Mouse (Mus musculus): Measurements from ENCODE around the gene Abhd16b. TPM values are rescaled to one million over a fixed set of nuclear protein-coding genes. Genes with fewer than 3 reads are reported as not detected.
A peak's percentile ranks its signal among the peaks of the same experiment; 100 is the strongest.

Abhd16b gene
- 0.15 and 0.20 TPM in 2 replicates for polyA plus RNA-seq (2015; fragmentation: Nextera tagmentation; extraction: Ambion mirVana)

- H3K9me3 ChIP-seq (ENCODE audit: low read length), result no peaks in the 10 kb centered on the region
- no peak within 1 kb of the TSS for H3K9ac ChIP-seq (replicated peaks; ENCODE audit: low read length)
- no peak within 1 kb of the TSS for H3K27ac ChIP-seq (ENCODE audit: low read length)
- H3K36me3 ChIP-seq (ENCODE audit: insufficient read depth, low read length), result no peaks in the 10 kb centered on the region
- no peak for ATAC-seq (ENCODE audit: low FRiP score, low TSS enrichment)
- WGBS, result 71% methylated on average over 31 of the region's 31 CpGs
- H3K4me2 ChIP-seq (replicated peaks; ENCODE audit: low read depth, low read length), result no peak within 1 kb of the TSS
- no peaks in the 10 kb centered on the region for H3K27me3 ChIP-seq (ENCODE audit: insufficient read depth, low read length)
- H3K4me3 ChIP-seq (ENCODE audit: low read length), result no peak within 1 kb of the TSS
- H3K4me1 ChIP-seq (ENCODE audit: insufficient read depth, low read length), result peaks cover 13% of the 10 kb centered on the region
Measured at GRCm38 (mm10) chr2:181493156-181493927, at the start of gene Abhd16b. Gene Abhd16b, plus strand, starts transcription at chr2:181493206.

GRCm38 (mm10) chr2:181452181-181452580 is 40.8 kb upstream of the Abhd16b start:
- no peaks in the 10 kb centered on the region for H3K9me3 ChIP-seq (ENCODE audit: low read length)
- H3K4me1 ChIP-seq (ENCODE audit: insufficient read depth, low read length), result peaks cover 14% of the 10 kb centered on the region
- no peak overlapping the region for H3K27ac ChIP-seq (ENCODE audit: low read length)
- no peak overlapping the region for H3K9ac ChIP-seq (replicated peaks; ENCODE audit: low read length)
- no peak overlapping the region for H3K4me2 ChIP-seq (replicated peaks; ENCODE audit: low read depth, low read length)
- 72% methylated on average over 4 of the region's 4 CpGs for WGBS
- no peak overlapping the region for H3K4me3 ChIP-seq (ENCODE audit: low read length)
- no peaks in the 10 kb centered on the region for H3K27me3 ChIP-seq (ENCODE audit: insufficient read depth, low read length)
- ATAC-seq (ENCODE audit: low FRiP score, low TSS enrichment), result no peak
- no peaks in the 10 kb centered on the region for H3K36me3 ChIP-seq (ENCODE audit: insufficient read depth, low read length)

- ATAC-seq (ENCODE audit: low FRiP score, low TSS enrichment), result no peak
- Histone ChIP-seq H3K9me3 (ENCODE audit: low read length) (no peaks in the 10 kb centered on the region), H3K27me3 (ENCODE audit: insufficient read depth, low read length) (no peaks in the 10 kb centered on the region; the same call in 1 of the 2 replicates), H3K36me3 (ENCODE audit: insufficient read depth, low read length) (no peaks in the 10 kb centered on the region), H3K4me2 (replicated peaks; ENCODE audit: low read depth, low read length) (no peak overlapping the region), H3K27ac (ENCODE audit: low read length) (no peak overlapping the region), H3K4me3 (ENCODE audit: low read length) (no peak overlapping the region), H3K9ac (replicated peaks; ENCODE audit: low read length) (no peak overlapping the region), H3K4me1 (ENCODE audit: insufficient read depth, low read length) (peaks cover 18% of the 10 kb centered on the region)
- 58% methylated on average over 1 of the region's 1 CpGs for WGBS
Measured at GRCm38 (mm10) chr2:181453274-181453673, 39.7 kb upstream of the Abhd16b start.

GRCm38 (mm10) chr2:181455899-181456298 is 37.1 kb upstream of the Abhd16b start:
- Histone ChIP-seq H3K4me3 (ENCODE audit: low read length) (no peak overlapping the region), H3K27me3 (ENCODE audit: insufficient read depth, low read length) (no peaks in the 10 kb centered on the region; the same call in 1 of the 2 replicates), H3K4me2 (replicated peaks; ENCODE audit: low read depth, low read length) (no peak overlapping the region), H3K9ac (replicated peaks; ENCODE audit: low read length) (no peak overlapping the region), H3K36me3 (ENCODE audit: insufficient read depth, low read length) (no peaks in the 10 kb centered on the region), H3K9me3 (ENCODE audit: low read length) (no peaks in the 10 kb centered on the region), H3K27ac (ENCODE audit: low read length) (no peak overlapping the region; the same call in 1 of the 2 replicates), H3K4me1 (ENCODE audit: insufficient read depth, low read length) (peaks cover 32% of the 10 kb centered on the region)
- no peak for ATAC-seq (ENCODE audit: low FRiP score, low TSS enrichment)
- 77% methylated on average over 2 of the region's 2 CpGs for WGBS

DNA sequence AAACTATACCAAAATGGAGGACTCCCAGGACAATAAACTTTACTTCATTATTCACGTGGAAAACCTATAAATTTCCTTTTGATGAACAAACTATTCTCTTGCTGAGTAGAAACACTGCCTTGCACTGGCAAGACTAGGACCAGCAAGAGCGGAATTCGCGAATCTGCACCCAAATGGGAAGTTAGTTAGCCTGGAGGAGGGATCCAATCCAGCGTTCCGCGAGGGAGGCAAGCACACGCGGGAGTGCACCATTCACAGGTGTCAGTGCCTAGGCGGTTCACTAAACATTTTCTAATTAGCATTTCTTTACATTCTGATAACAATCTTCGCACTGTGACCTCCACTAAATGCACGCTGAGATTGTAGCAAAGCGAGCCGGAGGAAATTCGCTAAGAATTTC is 35.2 kb upstream of the Abhd16b start:
- Histone ChIP-seq H3K9me3 (ENCODE audit: low read length) (no peaks in the 10 kb centered on the region), H3K27ac (ENCODE audit: low read length) (0 out of 2 replicates have a peak overlapping the region, but pooled peaks have one; percentile 6), H3K4me1 (ENCODE audit: insufficient read depth, low read length) (peaks cover 41% of the 10 kb centered on the region), H3K4me2 (replicated peaks; ENCODE audit: low read depth, low read length) (peak overlapping the region; percentile 84), H3K4me3 (ENCODE audit: low read length) (peak overlapping the region; percentile 95), H3K36me3 (ENCODE audit: insufficient read depth, low read length) (no peaks in the 10 kb centered on the region), H3K27me3 (ENCODE audit: insufficient read depth, low read length) (no peaks in the 10 kb centered on the region; the same call in 1 of the 2 replicates), H3K9ac (replicated peaks; ENCODE audit: low read length) (peak overlapping the region; percentile 86)
- no peak for ATAC-seq (ENCODE audit: low FRiP score, low TSS enrichment)
- 1% methylated on average over 15 of the region's 15 CpGs for WGBS

DNA sequence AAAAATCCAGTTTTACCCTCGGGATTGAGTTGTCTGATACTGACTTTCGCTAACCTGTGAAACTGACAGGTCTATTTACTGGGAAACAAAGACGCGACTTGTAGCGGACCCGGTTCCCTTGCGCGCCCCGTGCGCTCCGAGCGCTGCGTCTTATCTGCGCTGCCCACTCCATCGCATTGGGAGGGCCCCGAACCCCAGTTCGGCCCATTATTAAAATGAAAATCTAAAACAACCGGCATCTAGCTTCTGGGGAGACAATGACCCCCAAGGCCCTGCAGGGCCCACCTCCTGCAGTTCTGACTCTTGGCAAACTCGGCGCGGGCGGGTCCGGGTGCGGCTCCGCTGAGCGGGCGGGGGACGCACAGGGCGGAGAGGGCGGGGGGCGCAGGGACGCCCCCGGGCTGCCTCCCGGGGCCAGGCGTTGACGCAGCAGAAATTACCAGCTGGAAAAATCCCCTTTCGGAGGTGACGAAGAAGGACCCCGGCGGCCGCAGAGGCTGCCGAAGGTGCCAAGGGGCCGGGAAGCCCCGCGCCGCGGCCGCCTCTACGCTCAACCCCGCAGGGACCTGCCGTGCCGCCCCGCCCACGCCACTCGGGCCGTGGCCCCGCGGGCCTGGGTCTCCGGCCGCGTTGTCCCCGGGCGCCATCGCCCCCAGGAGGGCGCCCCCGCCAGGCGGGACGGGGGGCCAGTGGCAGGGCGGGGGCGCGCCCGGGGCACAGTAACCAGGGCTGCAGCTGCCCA is 34.4 kb upstream of the Abhd16b start:
- H3K27me3 ChIP-seq (ENCODE audit: insufficient read depth, low read length), result no peaks in the 10 kb centered on the region; the same call in 1 of the 2 replicates
- no peaks in the 10 kb centered on the region for H3K9me3 ChIP-seq (ENCODE audit: low read length)
- H3K4me1 ChIP-seq (ENCODE audit: insufficient read depth, low read length), result peaks cover 47% of the 10 kb centered on the region
- under 1% methylated on average over 63 of the region's 72 CpGs for WGBS
- peak overlapping the region; percentile 86 for H3K9ac ChIP-seq (replicated peaks; ENCODE audit: low read length)
- H3K4me2 ChIP-seq (replicated peaks; ENCODE audit: low read depth, low read length), result peak overlapping the region; percentile 84
- peak overlapping the region; percentile 95 for H3K4me3 ChIP-seq (ENCODE audit: low read length)
- H3K36me3 ChIP-seq (ENCODE audit: insufficient read depth, low read length), result no peaks in the 10 kb centered on the region
- H3K27ac ChIP-seq (ENCODE audit: low read length), result peak overlapping the region; percentile 83
- no peak for ATAC-seq (ENCODE audit: low FRiP score, low TSS enrichment)

DNA sequence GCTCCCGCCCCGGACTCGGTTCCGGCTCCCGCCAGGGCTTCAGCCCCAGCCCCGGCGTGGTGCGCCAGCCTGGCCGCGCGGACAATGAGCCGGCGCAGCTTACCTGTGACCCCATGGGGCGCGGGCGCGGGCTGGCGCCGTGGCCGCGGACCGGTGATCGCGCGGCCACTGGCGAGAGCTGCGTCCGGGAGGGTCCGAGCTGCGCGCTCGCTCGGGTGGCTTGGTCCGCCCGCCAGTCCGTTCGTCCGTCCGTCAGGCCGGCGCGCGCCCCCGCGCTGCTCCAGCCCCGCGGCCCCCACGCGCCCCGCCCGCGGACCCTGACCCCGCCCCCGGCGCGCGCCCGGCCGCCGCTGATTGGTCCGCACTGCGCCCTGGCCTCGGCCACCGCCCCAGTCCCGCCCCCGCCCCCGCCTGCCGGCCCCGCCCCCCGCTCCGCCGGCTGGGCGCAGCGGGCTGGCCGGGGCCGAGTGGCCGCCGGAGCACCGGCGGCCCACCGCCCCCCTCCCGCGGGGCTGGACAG is 33.8 kb upstream of the Abhd16b start, which contains the start of gene Zbtb46:
Gene Zbtb46, minus strand, starts transcription at position 274 of the 520 bp plus-strand sequence.
- Histone ChIP-seq H3K27ac (ENCODE audit: low read length) (peak within 1 kb of the TSS; percentile 88), H3K4me1 (ENCODE audit: insufficient read depth, low read length) (peaks cover 47% of the 10 kb centered on the region), H3K36me3 (ENCODE audit: insufficient read depth, low read length) (no peaks in the 10 kb centered on the region), H3K9ac (replicated peaks; ENCODE audit: low read length) (peak within 1 kb of the TSS; percentile 86), H3K9me3 (ENCODE audit: low read length) (no peaks in the 10 kb centered on the region), H3K4me2 (replicated peaks; ENCODE audit: low read depth, low read length) (peak within 1 kb of the TSS; percentile 84), H3K27me3 (ENCODE audit: insufficient read depth, low read length) (no peaks in the 10 kb centered on the region; the same call in 1 of the 2 replicates), H3K4me3 (ENCODE audit: low read length) (peak within 1 kb of the TSS; percentile 95)
- 2% methylated on average over 40 of the region's 83 CpGs for WGBS
- peak; percentile 90 for ATAC-seq (ENCODE audit: low FRiP score, low TSS enrichment)

DNA sequence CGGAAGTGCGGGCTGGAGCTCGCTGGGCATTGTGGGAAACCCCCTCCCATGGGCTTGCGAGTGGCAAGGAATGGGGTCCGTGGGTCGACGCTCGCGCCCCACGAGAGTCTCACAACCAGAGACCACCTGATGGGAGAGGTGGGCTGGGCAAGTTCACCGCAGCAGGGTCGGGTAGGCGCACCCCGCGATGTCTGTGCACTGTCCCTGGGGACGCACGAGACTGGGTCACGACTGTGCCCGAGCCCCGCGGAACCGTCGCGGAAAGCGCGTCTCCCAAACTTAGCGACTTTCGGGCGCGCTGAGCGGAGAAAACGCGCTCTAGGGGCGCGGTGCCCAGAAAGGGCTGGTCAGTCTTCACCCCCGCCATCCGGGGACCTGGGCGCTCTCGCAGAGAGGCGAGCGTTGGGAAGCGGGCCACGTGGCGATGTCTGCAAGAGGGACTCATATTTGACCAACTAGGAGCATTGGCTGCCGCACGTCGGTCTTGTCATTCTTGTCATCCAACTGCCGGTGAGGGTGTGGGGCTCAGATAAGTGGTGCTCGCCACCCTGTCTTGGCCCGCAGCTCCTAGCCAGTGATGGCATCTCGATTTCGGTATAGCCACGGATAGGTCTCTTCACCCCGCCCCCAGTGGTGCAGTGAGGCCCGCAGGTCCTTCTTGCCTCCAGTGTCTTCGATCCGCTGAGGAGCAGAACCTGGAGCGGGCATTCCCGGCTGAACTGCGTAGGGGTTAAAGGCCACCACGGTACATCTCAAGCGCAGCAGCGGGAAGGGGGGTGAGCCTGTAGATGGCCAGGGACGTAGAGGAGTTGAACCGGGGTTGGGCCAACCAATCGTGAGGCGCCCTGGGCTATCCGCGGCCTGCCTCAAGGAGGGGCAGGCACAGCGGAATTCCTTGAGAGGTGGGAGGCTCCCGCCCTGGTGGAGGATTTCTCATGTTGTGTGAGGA is 33.1 kb upstream of the Abhd16b start:
- Histone ChIP-seq H3K9ac (replicated peaks; ENCODE audit: low read length) (peak overlapping the region; percentile 71), H3K9me3 (ENCODE audit: low read length) (no peaks in the 10 kb centered on the region), H3K4me2 (replicated peaks; ENCODE audit: low read depth, low read length) (peak overlapping the region; percentile 84), H3K4me3 (ENCODE audit: low read length) (peak overlapping the region; percentile 95), H3K36me3 (ENCODE audit: insufficient read depth, low read length) (no peaks in the 10 kb centered on the region), H3K27ac (ENCODE audit: low read length) (peak overlapping the region; percentile 88), H3K4me1 (ENCODE audit: insufficient read depth, low read length) (peaks cover 47% of the 10 kb centered on the region), H3K27me3 (ENCODE audit: insufficient read depth, low read length) (no peaks in the 10 kb centered on the region; the same call in 1 of the 2 replicates)
- under 1% methylated on average over 66 of the region's 71 CpGs for WGBS
- ATAC-seq (ENCODE audit: low FRiP score, low TSS enrichment), result peak; percentile 85
